Mouse (Mus musculus) embryonic facial prominence, embryonic 12.5 days (tissue): ENCODE data around the gene Olfr1196. TPM values are rescaled to one million over a fixed set of nuclear protein-coding genes. Genes with fewer than 3 reads are reported as not detected.
"Not testable (repeated sequence)": the region's sequence is repeated elsewhere in the genome, so short reads cannot be mapped to it uniquely, and the experiment has no call there.

Source experiments
- ATAC-seq: fragments of 200-750 bp; cut with Nextera tagmentation; 2 replicates; pipeline ENCODE4 v1.8.0; 2017; ENCODE audit not compliant: insufficient number of reproducible peaks, insufficient read depth, low FRiP score, low TSS enrichment
- H3K27ac ChIP-seq: fragments of 300-500 bp; sonication (generic); 2 replicates; pipeline ENCODE4 v1.5.1; 2016; ENCODE audit warnings: mild to moderate bottlenecking
- H3K27me3 ChIP-seq: fragments of 300-500 bp; sonication (generic); 2 replicates; pipeline ENCODE4 v1.6.1; 2016; ENCODE audit warnings: mild to moderate bottlenecking, moderate library complexity
- H3K36me3 ChIP-seq: fragments of 300-500 bp; sonication (generic); 2 replicates; pipeline ENCODE4 v1.6.1; 2016; ENCODE audit warnings: mild to moderate bottlenecking
- H3K4me1 ChIP-seq: fragments of 300-500 bp; sonication (generic); 2 replicates; pipeline ENCODE4 v1.6.1; 2016
- H3K4me2 ChIP-seq: fragments of 300-500 bp; sonication (generic); replicated peaks from 2 replicates; pipeline ENCODE4 v1.6.1; 2016; ENCODE audit warnings: mild to moderate bottlenecking, moderate library complexity
- H3K4me3 ChIP-seq: fragments of 300-500 bp; sonication (generic); 2 replicates; pipeline ENCODE4 v1.5.1; 2016; ENCODE audit warnings: mild to moderate bottlenecking
- H3K9ac ChIP-seq: fragments of 300-500 bp; sonication (generic); 2 replicates; pipeline ENCODE4 v1.6.1; 2016; ENCODE audit warnings: mild to moderate bottlenecking, moderate library complexity
- H3K9me3 ChIP-seq: fragments of 300-500 bp; sonication (generic); 2 replicates; pipeline ENCODE4 v1.6.1; 2016; ENCODE audit warnings: mild to moderate bottlenecking, moderate library complexity
- WGBS: fragments of 180-500 bp; shearing (Covaris S2); methylation state at CpG from one replicate; pipeline ENCODE4 v1.1.7; 2016; 5-methylcytosine and 5-hydroxymethylcytosine counted together
- polyA plus RNA-seq: library from polyadenylated mRNA; unstranded; fragments of >200 nt; fragmentation: Nextera tagmentation; extraction: Ambion mirVana; gene quantifications from 2 replicates; pipeline ENCODE4 v1.2.1, GENCODE M21; 2016

Gene Olfr1196
- polyA plus RNA-seq = not detected in 2 replicates

DNA sequence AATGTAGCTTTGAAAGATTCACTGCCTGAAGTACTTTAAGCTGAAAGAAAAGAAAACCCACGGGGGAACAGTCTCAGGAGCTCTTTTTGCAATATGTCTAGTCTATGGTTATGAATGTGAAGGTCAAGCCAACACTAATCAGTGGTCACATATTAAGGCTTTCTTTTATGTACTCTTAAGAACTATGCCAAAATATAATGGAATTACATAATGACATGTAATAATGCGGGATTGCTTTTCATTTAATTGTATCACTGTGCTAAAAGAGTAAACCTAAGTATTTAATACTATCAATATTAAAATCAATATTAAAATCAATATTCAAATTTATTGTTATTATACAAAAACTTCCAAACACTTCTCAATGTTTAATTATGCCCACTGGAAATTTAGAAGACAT, at the start of gene Olfr1196:
TSS of gene Olfr1196 (minus strand) at position 101 of the 400 bp plus-strand sequence.
- no peak for ATAC-seq
- 84% methylated on average over 2 of the region's 2 CpGs for WGBS
- no peak within 1 kb of the TSS for H3K9ac ChIP-seq
- H3K27me3 ChIP-seq = no peaks in the 10 kb centered on the region
- H3K4me1 ChIP-seq = no peaks in the 10 kb centered on the region
- H3K36me3 ChIP-seq = no peaks in the 10 kb centered on the region
- no peak within 1 kb of the TSS for H3K27ac ChIP-seq
- no peaks in the 10 kb centered on the region for H3K9me3 ChIP-seq
- no peak within 1 kb of the TSS for H3K4me2 ChIP-seq
- H3K4me3 ChIP-seq = no peak within 1 kb of the TSS

DNA sequence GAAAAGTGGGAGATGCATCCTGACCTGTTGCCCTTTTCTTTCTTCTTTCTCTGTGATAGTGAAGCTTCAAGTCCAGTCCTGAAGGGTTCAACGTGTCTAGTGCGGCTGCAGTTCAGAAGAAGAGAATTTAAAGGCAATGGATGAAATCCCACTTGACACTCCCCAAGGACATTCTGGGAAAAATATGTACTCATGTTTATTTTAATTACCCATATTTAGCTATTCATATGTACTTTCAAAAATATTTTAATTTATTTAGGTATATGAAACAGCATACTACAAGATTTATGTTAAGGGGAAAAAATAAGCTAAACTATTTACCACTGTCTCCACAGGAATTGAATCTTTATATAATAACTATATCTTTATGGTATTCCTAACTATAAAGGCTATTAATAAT, 46.9 kb upstream of the Olfr1196 start, which contains the start of gene Olfr1198:
TSS of gene Olfr1198 (minus strand) at position 101 of the 400 bp plus-strand sequence.
- no peak within 1 kb of the TSS for H3K4me3 ChIP-seq
- no peaks in the 10 kb centered on the region for H3K9me3 ChIP-seq
- H3K4me1 ChIP-seq = no peaks in the 10 kb centered on the region
- ATAC-seq = no peak
- no peaks in the 10 kb centered on the region for H3K36me3 ChIP-seq
- H3K4me2 ChIP-seq = no peak within 1 kb of the TSS
- WGBS = 96% methylated on average over 2 of the region's 2 CpGs
- no peaks in the 10 kb centered on the region for H3K27me3 ChIP-seq
- H3K27ac ChIP-seq = no peak within 1 kb of the TSS
- no peak within 1 kb of the TSS for H3K9ac ChIP-seq

DNA sequence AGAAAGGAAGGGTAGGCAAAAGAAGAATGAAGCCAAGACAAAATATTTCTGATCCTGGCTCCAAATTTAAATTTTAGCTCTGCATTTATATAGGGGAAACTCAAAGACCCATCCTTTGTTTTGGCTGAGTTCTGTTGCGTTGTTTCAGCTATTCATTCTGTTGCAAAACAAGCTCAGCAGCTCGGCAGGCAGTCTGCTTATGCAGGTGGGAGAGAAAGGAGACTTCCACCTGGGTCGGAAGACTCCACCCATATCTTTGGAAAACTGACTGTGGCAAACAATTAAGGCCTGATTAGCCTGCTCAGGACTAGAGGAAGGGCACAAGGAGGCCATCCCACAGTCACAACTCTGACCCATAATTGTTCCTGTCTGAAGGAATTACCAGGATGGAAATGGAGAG, 39.0 kb upstream of the Olfr1196 start:
- no peaks in the 10 kb centered on the region for H3K27me3 ChIP-seq
- no peak overlapping the region for H3K27ac ChIP-seq
- no peak overlapping the region for H3K4me2 ChIP-seq
- 69% methylated on average over 3 of the region's 3 CpGs for WGBS
- no peak for ATAC-seq
- H3K4me3 ChIP-seq = no peak overlapping the region
- H3K4me1 ChIP-seq = no peaks in the 10 kb centered on the region
- no peaks in the 10 kb centered on the region for H3K9me3 ChIP-seq
- H3K9ac ChIP-seq = no peak overlapping the region
- no peaks in the 10 kb centered on the region for H3K36me3 ChIP-seq

DNA sequence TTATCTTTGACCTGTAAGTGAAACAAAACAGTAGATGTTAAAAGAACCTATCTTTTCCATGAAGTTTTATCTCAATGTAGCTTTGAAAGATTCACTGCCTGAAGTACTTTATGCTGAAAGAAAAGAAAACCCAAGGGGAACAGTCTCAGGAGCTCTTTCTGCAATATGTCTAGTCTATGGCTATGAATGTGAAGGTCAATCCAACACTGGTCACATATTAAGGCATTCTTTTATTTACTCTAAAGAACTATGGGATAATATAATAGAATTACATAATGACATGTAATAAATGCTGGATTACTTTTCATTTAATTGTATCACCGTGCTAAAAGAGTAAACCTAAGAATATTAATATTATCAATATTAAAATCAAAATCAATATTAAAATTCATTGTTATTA, 27.9 kb upstream of the Olfr1196 start, which contains the start of gene Olfr1197:
TSS of gene Olfr1197 (minus strand) at position 101 of the 400 bp plus-strand sequence.
- no peak for ATAC-seq
- WGBS = 85% methylated on average over 1 of the region's 1 CpGs
- H3K36me3 ChIP-seq = no peaks in the 10 kb centered on the region
- H3K4me3 ChIP-seq = no peak within 1 kb of the TSS
- no peak within 1 kb of the TSS for H3K27ac ChIP-seq
- H3K4me1 ChIP-seq = no peaks in the 10 kb centered on the region
- no peaks in the 10 kb centered on the region for H3K27me3 ChIP-seq
- H3K4me2 ChIP-seq = no peak within 1 kb of the TSS
- no peak within 1 kb of the TSS for H3K9ac ChIP-seq
- H3K9me3 ChIP-seq = no peaks in the 10 kb centered on the region

DNA sequence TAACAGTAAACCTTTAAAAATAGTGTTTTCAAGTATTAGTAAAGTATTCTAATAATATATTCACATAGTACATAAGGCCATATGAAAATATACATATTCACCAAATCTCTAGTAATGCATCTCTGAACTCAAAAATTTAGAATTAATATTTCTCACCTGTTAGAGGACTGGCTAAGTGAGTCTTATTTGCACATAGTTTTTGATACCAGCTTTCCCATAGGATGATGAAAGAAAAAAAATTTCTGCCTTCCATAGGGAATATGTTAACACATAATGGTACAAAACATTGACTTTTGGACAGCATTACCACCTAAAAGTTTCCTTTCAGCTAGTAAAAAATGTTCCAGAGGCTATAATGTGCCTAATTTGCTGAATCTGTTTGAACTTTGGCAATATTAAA, 15.3 kb downstream of the Olfr1196 start, which contains the start of gene Olfr1195:
TSS of gene Olfr1195 (minus strand) at position 101 of the 400 bp plus-strand sequence.
- Histone ChIP-seq H3K9me3 (no peaks in the 10 kb centered on the region), H3K36me3 (no peaks in the 10 kb centered on the region), H3K27ac (no peak within 1 kb of the TSS), H3K4me1 (no peaks in the 10 kb centered on the region), H3K4me3 (no peak within 1 kb of the TSS), H3K4me2 (no peak within 1 kb of the TSS), H3K9ac (no peak within 1 kb of the TSS), H3K27me3 (no peaks in the 10 kb centered on the region)
- no peak for ATAC-seq

DNA sequence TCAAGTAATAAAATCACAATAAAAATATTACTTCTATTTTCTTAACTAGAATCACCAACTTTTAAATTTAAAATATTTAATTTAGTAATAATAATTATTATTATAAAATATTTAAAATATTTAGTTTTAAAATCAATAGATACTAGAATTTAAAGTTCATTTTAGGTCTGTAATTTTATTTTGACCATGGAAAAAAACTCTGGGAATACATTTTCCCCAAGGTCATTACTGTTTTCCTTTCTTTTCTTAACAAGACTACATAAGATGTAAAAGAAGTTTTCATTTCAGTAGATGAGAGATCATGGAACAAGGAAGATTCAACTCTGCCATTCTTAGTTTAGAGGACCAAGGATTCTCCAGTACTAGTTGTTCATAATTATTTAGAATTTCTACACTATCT, 29.1 kb downstream of the Olfr1196 start, which contains the start of gene Olfr1193:
TSS of gene Olfr1193 (plus strand) at position 301 of the 400 bp plus-strand sequence.
- H3K4me1 ChIP-seq, ATAC-seq, H3K4me3 ChIP-seq, H3K27me3 ChIP-seq, H3K27ac ChIP-seq, H3K9ac ChIP-seq, H3K9me3 ChIP-seq, H3K36me3 ChIP-seq, H3K4me2 ChIP-seq: not testable (repeated sequence)

DNA sequence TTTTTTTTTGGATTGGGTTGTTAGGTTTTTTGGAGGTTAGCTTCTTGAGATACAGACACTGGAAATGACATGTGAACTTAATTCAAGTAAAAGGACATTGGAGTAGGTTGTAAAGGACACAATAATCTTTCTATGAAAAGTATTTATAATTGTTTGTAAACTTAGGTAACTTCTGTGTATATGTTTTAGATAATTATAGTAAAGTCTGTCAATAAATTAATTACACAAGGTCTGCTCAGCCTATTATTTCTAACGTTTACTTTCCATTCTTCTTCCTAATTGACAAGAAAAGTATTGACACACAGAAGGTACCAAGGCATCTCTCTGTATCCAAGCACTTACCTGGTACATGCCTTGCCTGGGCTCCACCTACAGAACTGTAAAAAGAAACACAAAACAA, 56.2 kb downstream of the Olfr1196 start, which contains the start of gene Olfr1192-ps1:
TSS of gene Olfr1192-ps1 (plus strand) at position 301 of the 400 bp plus-strand sequence.
- Histone ChIP-seq H3K36me3 (no peaks in the 10 kb centered on the region), H3K4me1 (no peaks in the 10 kb centered on the region), H3K4me2 (no peak within 1 kb of the TSS), H3K4me3 (no peak within 1 kb of the TSS), H3K9me3 (no peaks in the 10 kb centered on the region), H3K27ac (no peak within 1 kb of the TSS), H3K9ac (no peak within 1 kb of the TSS), H3K27me3 (no peaks in the 10 kb centered on the region)
- no peak for ATAC-seq
- 43% methylated on average over 1 of the region's 1 CpGs for WGBS

Other genes with a start within 250 kb of the Olfr1196 start
- not detected in 2 replicates for gene Olfr1183, start 249.7 kb downstream of the Olfr1196 start, polyA plus RNA-seq
- gene Olfr1184, start 221.0 kb downstream of the Olfr1196 start, polyA plus RNA-seq = not detected in 2 replicates
- gene Olfr1185-ps1, start 211.3 kb downstream of the Olfr1196 start, polyA plus RNA-seq = not detected in 2 replicates
- not detected in 2 replicates for gene Olfr1186, start 186.0 kb downstream of the Olfr1196 start, polyA plus RNA-seq
- not detected in 2 replicates for gene Olfr1188, start 147.7 kb downstream of the Olfr1196 start, polyA plus RNA-seq
- gene Olfr1189, start 118.1 kb downstream of the Olfr1196 start, polyA plus RNA-seq = not detected in 2 replicates
- gene Olfr1191-ps1, start 64.1 kb downstream of the Olfr1196 start, polyA plus RNA-seq = not detected in 2 replicates
- not detected in 2 replicates for gene Olfr1192-ps1, start 56.1 kb downstream of the Olfr1196 start, polyA plus RNA-seq
- not detected in 2 replicates for gene Olfr1193, start 29.0 kb downstream of the Olfr1196 start, polyA plus RNA-seq
- gene Olfr1195, start 15.4 kb downstream of the Olfr1196 start, polyA plus RNA-seq = not detected in 2 replicates
- not detected in 2 replicates for gene Olfr1197, start 27.8 kb upstream of the Olfr1196 start, polyA plus RNA-seq
- not detected in 2 replicates for gene Olfr1198, start 46.8 kb upstream of the Olfr1196 start, polyA plus RNA-seq
- not detected in 2 replicates for gene Olfr1199, start 55.9 kb upstream of the Olfr1196 start, polyA plus RNA-seq
- not detected in 2 replicates for gene Olfr1200, start 65.9 kb upstream of the Olfr1196 start, polyA plus RNA-seq
- not detected in 2 replicates for gene Olfr1201, start 88.4 kb upstream of the Olfr1196 start, polyA plus RNA-seq
- gene Olfr1202, start 109.9 kb upstream of the Olfr1196 start, polyA plus RNA-seq = 0.04 TPM in 1 of 2 replicates, not detected in the other
- gene Olfr1205, start 125.1 kb upstream of the Olfr1196 start, polyA plus RNA-seq = not detected in 2 replicates
- not detected in 2 replicates for gene Olfr1204, start 144.7 kb upstream of the Olfr1196 start, polyA plus RNA-seq
- gene Olfr1206, start 158.6 kb upstream of the Olfr1196 start, polyA plus RNA-seq = not detected in 2 replicates
- gene Olfr1208, start 197.7 kb upstream of the Olfr1196 start, polyA plus RNA-seq = not detected in 2 replicates
- gene Olfr1209, start 210.6 kb upstream of the Olfr1196 start, polyA plus RNA-seq = not detected in 2 replicates
- gene Olfr1211, start 233.5 kb upstream of the Olfr1196 start, polyA plus RNA-seq = not detected in 2 replicates
- gene Olfr1212, start 249.4 kb upstream of the Olfr1196 start, polyA plus RNA-seq = not detected in 2 replicates